Mouse (Mus musculus) thymus, adult 2 months (tissue): ENCODE results near the gene Uevld. TPM values are rescaled to one million over a fixed set of nuclear protein-coding genes. Genes with fewer than 3 reads are reported as not detected.

Experiments used
- DNase-seq: peaks from one replicate; pipeline ENCODE4 v3.0.0; 2021
- H3K27ac ChIP-seq: fragments of 200-500 bp; 2 replicates; pipeline ENCODE4 v1.5.1; 2012; ENCODE audit warnings: low read length, control low read depth; ENCODE audit not compliant: control insufficient read depth, insufficient read depth
- H3K27me3 ChIP-seq: fragments of 200-500 bp; 2 replicates; pipeline ENCODE4 v1.6.1; 2012; ENCODE audit warnings: mild to moderate bottlenecking, low read length, moderate library complexity, mixed read lengths; ENCODE audit not compliant: control insufficient read depth, insufficient read depth
- H3K36me3 ChIP-seq: fragments of 200-500 bp; 2 replicates; pipeline ENCODE4 v1.6.1; 2012; ENCODE audit warnings: mild to moderate bottlenecking, low read length, moderate library complexity; ENCODE audit not compliant: control insufficient read depth, insufficient read depth
- H3K4me1 ChIP-seq: fragments of 200-500 bp; replicated peaks from 2 replicates; pipeline ENCODE4 v1.6.1; 2012; ENCODE audit warnings: low read length; ENCODE audit not compliant: control insufficient read depth, insufficient read depth
- H3K4me3 ChIP-seq: fragments of 200-500 bp; 2 replicates; pipeline ENCODE4 v1.5.1; 2012; ENCODE audit warnings: mild to moderate bottlenecking, low read length, control low read depth, moderate library complexity; ENCODE audit not compliant: control insufficient read depth, insufficient read depth
- CTCF ChIP-seq: fragments of 200-500 bp; IDR thresholded peaks from 2 replicates; pipeline ENCODE4 v1.5.1; 2012; ENCODE audit warnings: mild to moderate bottlenecking, control low read depth, low read length, moderate library complexity, borderline replicate concordance; ENCODE audit not compliant: control insufficient read depth, poor library complexity, insufficient read depth; ENCODE audit errors: extremely low read depth
- POLR2A ChIP-seq: fragments of 200-500 bp; IDR thresholded peaks from 2 replicates; pipeline ENCODE4 v1.6.1; 2012; ENCODE audit warnings: mild to moderate bottlenecking, low read length, control low read depth, moderate library complexity; ENCODE audit not compliant: control insufficient read depth, poor library complexity, insufficient read depth; ENCODE audit errors: extremely low read depth
- WGBS: fragments of 180-500 bp; shearing (Covaris S2); methylation state at CpG from one replicate; pipeline ENCODE4 v1.1.7; 2018; 5-methylcytosine and 5-hydroxymethylcytosine counted together
- polyA plus RNA-seq: library from polyadenylated mRNA; depleted of rRNA; stranded (reverse); fragments of >200 nt; gene quantifications from 2 replicates; pipeline ENCODE4 v1.2.3, GENCODE M21; 2012; rRNA removed

Gene Uevld
- polyA plus RNA-seq, 1 experiment: 4.0 TPM

- Histone ChIP-seq H3K27ac (no peak overlapping the region), H3K27me3 (no peaks in the 10 kb centered on the region), H3K36me3 (no peaks in the 10 kb centered on the region), H3K4me3 (no peak overlapping the region), H3K4me1 (no peaks in the 10 kb centered on the region)
- no peak for DNase-seq
- TF ChIP-seq POLR2A: no peak
- TF ChIP-seq CTCF: no peak
- 35% methylated on average over 4 of the region's 4 CpGs for WGBS
These were observed 81.5 kb downstream of the Uevld start for GRCm38 (mm10) chr7:46876841-46877240.

Other genes with a start within 250 kb of the Uevld start
- gene Saal1, start 247.8 kb downstream of the Uevld start, polyA plus RNA-seq: 14.4 and 17.2 TPM in 2 replicates
- 6.8 and 11.4 TPM in 2 replicates for gene Saa3, start 242.8 kb downstream of the Uevld start, polyA plus RNA-seq
- gene Saa4, start 225.9 kb downstream of the Uevld start, polyA plus RNA-seq: 0.16 and 0.40 TPM in 2 replicates
- gene Saa1, start 215.5 kb downstream of the Uevld start, polyA plus RNA-seq: 2.7 and 4.3 TPM in 2 replicates
- gene Saa2, start 206.7 kb downstream of the Uevld start, polyA plus RNA-seq: 1.2 and 1.4 TPM in 2 replicates
- gene Hps5, start 162.5 kb downstream of the Uevld start, polyA plus RNA-seq: 21.4 and 22.3 TPM in 2 replicates
- 13.0 and 14.4 TPM in 2 replicates for gene Gtf2h1, start 162.4 kb downstream of the Uevld start, polyA plus RNA-seq
- gene Ldha, start 117.1 kb downstream of the Uevld start, polyA plus RNA-seq: 600 and 660 TPM in 2 replicates
- 0.20 TPM in 1 of 2 replicates, not detected in the other for gene Ldhc, start 97.3 kb downstream of the Uevld start, polyA plus RNA-seq
- gene Tsg101, start 38.6 kb downstream of the Uevld start, polyA plus RNA-seq: 113 and 123 TPM in 2 replicates
- gene Gm9999, start 25.1 kb upstream of the Uevld start, polyA plus RNA-seq: 0.54 TPM in 1 of 2 replicates, not detected in the other
- gene Spty2d1, start 49.9 kb upstream of the Uevld start, polyA plus RNA-seq: 6.9 and 8.4 TPM in 2 replicates
- gene Tmem86a, start 92.1 kb upstream of the Uevld start, polyA plus RNA-seq: 51.3 and 66.5 TPM in 2 replicates
- gene Ptpn5, start 175.2 kb upstream of the Uevld start, polyA plus RNA-seq: 1.3 and 2.2 TPM in 2 replicates
- not detected in 2 replicates for gene Mrgpra6, start 246.4 kb upstream of the Uevld start, polyA plus RNA-seq